Mouse (Mus musculus): ENCODE measurements around the gene 1810024B03Rik. TPM values are rescaled to one million over a fixed set of nuclear protein-coding genes. Genes with fewer than 3 reads are reported as not detected.
A peak's percentile ranks its signal among the peaks of the same experiment; 100 is the strongest.
"Not testable (repeated sequence)": the region's sequence is repeated elsewhere in the genome, so short reads cannot be mapped to it uniquely, and the experiment has no call there.

1810024B03Rik gene
- 3.3 and 3.5 TPM in 2 replicates for polyA plus RNA-seq (2012; rRNA removed)

DNA sequence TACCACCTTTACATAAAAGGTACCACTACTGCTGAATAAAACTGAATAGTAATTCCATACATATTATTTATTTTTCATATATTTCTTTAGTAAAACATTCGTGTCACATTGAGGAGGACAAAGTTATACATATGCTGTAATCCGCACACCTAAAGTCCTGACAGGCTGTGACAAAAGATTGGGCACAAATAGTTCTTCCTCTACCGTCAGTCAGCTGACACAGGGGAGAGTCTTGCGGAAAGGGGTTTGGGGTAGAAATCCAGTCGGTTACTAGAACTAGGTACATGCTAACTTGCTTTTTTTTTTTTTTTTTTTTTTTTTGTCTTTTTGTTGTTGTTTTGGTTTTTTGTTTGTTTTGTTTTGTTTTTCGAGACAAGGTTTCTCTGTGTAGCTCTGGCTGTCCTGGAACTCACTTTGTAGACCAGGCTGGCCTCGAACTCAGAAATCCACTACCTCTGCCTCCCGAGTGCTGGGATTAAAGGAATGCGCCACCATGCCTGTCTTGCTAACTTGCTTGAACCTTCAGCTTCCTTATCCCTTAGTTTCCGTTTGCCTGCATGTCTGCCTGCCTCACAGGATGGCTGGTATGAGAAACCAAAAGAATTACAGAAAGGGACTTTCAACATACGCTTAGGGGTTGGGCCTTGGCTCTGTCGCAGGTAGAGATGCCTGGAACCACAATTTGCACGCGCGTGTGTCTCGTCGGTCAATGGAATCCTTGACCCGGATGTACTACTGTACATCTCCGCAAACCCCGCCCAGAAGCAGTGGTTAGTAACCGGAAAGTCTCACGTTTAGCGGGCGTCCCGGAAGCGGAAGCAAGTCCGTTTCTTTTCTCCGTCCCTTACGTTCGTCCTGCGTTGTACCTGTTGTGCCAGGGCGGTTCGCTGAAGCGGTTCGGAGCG is at the start of gene 1810024B03Rik, which contains the start of gene Snrnp200:
Gene 1810024B03Rik (minus strand): TSS at position 734 of the 905 bp plus-strand sequence.
Gene Snrnp200 (plus strand): TSS at position 840 of the 905 bp plus-strand sequence.
- peak; percentile 77 for DNase-seq (ENCODE audit: low spot score)

DNA sequence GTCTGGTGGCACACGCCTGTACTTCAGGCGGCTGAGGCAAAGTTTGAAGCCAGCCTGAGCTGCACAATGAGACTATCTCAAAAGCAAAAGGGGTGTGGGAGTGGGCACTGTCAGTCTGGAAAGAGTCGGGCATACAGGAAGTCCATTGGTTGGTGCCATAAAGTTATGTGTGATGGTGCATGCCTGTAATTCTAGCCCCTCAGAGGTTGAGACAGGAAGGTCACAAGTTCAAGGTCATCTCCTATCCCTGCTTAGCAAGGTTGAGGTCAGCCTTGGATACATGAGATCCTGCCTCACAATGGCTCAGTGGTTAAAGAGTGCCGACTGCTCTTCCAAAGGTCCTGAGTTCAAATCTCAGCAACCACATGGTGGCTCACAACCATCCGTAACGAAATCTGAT is 47.2 kb upstream of the 1810024B03Rik start:
- no peak for DNase-seq (ENCODE audit: low spot score)

DNA sequence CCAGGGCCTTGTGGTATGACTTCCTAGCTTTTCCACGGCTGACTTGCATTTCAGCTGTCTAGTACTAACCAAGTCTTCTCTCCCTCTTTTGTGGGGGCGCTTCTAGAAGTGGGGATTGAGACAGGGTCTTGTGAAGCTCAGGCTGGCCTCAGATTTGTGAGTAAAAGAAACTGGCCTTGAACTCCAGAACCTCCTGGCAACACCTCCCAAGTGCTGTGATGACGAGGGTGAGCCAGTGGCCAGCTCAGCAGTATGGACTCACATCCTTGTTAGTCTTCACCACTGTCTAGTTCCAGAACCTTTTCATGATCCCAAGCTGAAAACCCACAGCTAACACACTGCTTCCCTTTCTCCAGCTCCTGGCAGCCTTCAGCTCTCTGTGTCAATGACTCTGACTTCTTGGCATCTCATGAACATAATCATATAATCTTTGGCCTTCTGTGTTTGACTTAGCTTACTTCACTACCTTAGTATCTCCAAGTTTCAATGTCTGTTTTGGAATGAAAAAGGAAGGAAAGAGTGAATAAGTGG is 46.6 kb upstream of the 1810024B03Rik start:
- DNase-seq (ENCODE audit: low spot score), result no peak

DNA sequence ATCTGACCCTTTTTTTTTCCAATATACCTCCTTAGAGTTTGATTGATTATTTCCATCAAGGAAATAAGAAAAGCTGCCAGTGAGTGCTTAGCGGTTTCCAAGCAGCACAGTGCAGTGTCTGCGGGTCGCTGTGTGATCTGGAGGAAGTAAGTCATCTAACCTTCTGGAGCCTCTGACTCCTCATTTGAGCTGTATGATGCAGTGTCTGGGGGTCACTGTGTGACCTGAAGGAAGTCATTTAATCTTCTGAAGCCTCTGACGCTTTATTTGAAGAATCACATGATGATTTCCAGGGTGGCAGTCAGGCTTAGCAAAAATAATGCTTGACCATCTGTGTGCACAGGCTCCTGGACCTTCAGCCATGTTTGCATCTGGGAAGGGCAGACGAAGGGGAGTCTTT is 44.7 kb upstream of the 1810024B03Rik start:
- no peak for DNase-seq (ENCODE audit: low spot score)

DNA sequence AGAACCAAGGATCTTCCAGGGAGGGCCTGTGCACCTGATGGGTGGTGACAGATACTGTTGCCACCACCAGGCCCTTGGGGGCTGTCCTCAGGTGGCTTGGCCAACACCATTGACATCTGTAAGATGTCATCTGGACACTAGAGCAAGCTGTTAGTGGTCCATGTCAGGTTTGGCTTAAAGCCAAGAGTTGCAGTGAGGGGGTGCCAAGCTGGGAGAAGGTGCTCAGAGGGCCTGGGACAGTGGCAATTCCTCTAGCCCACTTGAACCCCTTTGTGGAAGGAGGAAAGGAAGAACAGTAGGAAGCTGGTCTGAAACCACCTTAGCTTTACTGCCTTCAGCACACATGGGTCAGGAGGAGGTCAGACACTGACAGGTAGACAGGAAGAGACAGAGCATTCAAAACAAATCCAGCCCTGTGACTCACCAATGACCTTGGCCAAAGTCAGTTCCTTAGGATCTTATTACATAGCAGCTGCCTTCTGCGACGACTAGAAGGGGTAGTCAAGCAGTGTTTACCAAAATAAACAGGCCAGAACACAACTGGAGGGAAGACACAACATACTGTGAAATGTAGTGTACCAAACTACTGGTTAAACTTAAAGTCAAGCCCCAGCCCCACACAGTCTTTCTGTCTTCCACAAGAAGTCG is 43.9 kb upstream of the 1810024B03Rik start:
- no peak for DNase-seq (ENCODE audit: low spot score)

DNA sequence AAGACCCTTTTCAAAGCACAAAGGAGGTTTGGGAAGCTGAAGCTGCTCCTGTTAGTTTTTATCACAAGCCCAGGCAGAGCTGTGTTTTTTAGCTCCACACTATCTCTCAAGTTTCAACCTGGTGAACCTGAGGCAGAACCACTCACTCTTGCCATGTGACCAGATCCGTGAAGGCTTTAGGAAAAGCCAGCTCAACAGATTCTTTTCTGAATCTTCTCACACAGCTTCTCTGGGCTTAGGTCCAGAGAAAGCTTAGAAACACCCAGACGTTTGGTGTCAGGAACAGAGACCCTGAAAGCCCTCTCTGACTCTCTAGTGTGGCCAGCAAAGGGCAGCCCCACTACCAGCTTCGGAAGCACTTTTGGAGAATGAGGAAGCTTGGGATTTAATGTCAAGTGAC is 43.4 kb upstream of the 1810024B03Rik start:
- DNase-seq (ENCODE audit: low spot score), result no peak

DNA sequence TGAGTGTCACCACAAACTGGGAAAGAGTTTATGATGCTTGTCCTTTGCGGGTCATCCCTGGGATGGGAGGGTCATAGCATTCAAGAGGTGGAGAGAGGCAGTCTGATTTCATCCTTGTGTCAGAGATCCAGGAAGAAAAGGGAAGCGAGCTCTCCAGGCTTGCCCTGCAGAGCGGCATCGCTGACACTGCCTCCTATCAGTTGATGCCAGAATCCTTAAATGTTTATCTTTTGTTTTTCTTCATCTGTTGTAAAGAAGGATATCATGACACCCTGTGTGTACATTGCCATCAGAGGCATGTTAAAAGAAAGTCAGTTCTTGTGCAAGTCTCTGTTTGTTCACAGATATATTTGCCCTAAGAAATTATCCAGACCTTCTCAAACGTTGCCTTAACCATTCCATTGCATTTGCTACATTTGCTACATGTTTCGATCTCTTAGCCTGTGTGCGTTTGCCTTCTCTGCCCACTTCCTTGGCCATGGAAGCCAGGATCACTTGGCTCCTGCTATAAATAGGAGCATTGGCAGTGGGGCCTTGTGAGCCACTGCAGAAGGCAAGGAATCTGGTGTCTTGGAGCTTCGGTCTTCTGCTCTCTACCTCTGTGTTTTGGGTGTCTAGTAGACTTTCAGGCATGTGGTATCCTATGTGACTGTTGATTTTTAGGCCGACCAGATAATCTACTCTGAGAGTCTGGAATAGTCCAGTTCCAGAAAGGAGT is 42.4 kb upstream of the 1810024B03Rik start:
- no peak for DNase-seq (ENCODE audit: low spot score)

DNA sequence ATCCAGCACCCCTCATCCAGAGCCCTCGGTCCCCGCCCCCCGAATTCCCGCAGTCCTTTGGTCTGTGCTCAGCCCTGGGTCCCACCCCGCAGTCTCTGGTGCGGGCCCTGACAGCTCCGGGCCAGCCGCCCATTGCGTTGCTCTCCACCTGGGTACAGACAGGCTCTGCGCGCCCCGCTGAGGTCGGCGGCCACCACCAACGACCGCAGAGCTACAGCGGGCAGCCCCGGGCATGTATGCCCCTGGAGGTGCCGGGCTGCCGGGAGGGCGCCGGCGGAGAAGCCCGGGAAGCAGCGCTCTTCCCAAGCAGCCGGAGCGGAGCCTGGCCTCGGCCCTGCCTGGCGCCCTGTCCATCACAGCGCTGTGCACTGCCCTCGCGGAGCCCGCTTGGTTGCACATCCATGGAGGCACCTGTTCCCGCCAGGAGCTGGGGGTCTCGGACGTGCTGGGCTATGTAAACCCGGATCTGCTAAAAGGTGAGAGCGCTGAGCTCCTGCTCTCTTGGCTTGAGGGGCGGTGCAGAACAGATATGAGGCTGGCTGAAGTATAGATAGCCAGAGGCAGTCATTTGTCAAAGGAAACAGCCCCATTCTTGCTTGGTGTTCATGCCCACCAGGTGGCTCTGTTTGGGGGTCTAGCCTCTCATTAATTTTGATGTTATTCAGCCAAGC is 40.4 kb upstream of the 1810024B03Rik start:
- DNase-seq (ENCODE audit: low spot score), result peak; percentile 49

DNA sequence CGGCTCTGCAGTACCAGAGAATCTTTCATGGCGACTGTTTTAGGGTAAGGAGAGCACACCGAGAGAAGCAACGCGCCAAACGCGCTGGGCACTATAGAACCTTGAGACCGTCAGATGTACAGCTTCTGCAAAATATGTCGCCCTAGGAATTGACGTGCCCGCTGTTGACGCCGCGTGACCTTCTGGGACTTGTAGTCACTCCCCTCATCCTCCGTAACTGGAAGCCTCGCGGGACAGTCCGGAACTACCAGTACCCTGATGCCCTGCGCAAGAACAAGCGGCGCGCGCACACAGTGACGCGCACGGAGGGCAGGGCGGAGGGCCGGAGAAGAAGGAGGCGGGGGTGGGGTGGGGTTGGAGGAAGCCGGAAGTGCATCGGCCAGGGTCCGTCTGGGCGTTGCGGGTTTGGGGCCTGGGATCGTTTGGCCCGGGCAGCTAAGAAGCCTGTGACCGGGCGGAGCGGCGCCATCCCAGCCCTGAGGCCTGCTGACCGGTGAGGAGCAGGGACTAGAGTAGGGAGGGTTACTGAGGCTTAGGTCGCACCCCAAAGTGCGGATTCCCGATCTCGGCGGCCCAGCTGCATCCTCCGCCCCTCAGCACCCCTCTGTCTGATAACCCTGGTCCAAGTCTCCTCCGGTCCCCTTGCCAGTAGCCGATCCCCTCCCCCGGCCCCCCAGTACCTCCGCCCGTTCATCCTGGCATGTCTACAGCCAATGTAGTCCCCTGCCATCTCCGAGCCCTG is 39.7 kb upstream of the 1810024B03Rik start, which contains the start of the genes Ciao1 and Tmem127:
Gene Ciao1 (minus strand): TSS at position 225 of the 742 bp plus-strand sequence.
Gene Tmem127 (plus strand): TSS at position 317 of the 742 bp plus-strand sequence.
- peak; percentile 85 for DNase-seq (ENCODE audit: low spot score)

DNA sequence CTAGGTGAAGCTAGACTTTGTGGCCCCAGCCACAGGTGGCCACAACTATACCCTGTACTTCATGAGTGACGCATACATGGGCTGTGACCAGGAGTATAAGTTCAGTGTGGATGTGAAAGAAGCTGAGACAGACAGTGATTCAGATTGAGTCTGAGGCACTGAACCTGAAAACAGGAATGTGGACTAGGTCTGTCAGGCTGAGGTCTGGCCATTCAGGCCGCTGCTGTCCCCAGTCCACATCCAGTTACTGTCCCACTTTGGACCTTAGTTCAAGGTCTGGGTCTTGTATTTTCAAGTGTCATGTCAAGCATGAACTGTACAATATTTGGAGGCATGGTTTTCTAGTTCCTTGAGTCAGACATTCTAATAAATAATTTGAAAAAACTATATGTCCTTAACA is 32.0 kb upstream of the 1810024B03Rik start:
- DNase-seq (ENCODE audit: low spot score), result no peak

DNA sequence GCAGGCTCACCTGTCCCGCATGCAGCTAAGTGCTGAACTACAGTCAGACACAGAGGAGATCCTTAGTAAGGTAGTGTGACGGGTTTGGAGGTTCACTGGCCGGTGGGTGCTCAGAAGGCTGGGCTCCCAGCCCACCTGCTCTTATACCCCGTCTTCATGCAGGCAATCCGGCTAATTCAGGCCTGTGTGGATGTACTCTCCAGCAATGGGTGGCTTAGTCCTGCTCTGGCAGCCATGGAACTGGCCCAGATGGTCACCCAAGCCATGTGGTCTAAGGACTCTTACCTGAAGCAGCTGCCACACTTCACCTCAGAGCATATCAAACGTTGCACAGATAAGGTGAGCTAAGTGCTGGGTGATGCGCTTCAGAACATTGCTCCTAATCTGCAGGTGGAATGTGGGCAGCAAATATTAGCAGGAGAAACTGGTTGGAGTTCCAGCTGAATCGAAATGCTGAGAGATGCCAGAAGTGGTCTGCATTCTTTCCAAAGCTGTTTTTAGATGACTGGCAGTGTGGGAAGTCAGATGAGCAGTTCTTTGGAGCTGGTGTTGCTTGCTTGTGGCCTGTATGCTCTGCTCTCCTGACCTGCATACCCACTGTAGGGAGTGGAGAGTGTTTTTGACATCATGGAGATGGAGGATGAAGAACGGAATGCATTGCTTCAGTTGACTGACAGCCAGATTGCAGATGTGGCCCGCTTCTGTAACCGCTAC is 30.0 kb upstream of the 1810024B03Rik start:
- DNase-seq (ENCODE audit: low spot score), result no peak

DNA sequence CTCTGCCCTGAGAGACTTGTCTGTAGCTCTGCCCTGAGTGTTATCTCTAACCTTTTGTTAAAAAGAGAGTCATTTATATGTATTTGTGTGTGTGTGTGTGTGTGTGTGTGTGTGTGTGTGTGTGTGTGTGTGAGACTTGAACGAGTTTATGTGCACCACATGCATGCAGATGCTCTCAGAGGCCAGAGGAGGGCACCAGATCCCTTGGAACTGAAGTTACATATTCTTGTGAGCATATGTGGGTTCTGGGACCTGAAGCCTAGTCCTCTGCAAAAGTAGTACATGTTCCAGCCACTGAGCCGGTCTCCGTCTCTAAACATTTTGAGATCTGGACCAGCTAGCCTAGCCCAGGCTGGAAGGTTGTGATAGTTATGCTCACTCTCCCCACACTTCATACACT is 17.2 kb upstream of the 1810024B03Rik start:
- DNase-seq (ENCODE audit: low spot score), result no peak

DNA sequence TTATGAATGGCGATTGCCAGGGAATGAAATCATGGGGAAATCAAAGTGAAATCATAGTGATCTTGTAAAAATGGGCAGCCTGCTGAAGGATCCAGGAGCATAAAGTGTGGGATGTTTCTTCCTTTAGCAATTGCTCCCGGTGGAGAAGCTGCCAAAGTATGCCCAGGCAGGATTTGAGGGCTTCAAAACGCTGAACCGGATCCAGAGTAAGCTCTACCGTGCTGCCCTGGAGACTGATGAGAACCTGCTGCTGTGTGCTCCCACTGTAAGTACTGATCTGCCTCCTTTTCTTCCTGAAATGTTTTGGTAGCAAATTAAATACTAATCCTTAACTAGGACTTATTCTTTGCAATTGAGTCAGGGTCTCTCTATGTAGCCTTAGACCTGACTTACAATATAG is 9.7 kb upstream of the 1810024B03Rik start:
- DNase-seq (ENCODE audit: low spot score), result no peak

DNA sequence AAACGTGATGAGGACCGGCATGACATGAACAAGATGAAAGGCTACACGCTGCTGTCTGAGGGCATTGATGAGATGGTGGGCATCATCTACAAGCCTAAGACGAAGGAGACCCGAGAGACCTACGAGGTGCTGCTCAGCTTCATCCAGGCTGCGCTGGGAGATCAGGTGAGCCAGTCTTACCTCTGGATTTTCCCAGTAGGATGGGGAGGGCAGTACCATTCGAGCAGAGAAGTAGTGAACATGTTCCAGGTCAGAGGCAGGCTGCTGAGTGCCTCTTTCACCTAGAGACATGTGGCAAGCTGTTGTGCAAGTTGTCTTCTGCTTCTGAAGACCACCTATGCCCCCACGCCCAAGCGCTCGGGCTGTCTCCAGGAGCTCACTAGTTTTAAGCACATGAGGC is 2.6 kb upstream of the 1810024B03Rik start:
- no peak for DNase-seq (ENCODE audit: low spot score)

DNA sequence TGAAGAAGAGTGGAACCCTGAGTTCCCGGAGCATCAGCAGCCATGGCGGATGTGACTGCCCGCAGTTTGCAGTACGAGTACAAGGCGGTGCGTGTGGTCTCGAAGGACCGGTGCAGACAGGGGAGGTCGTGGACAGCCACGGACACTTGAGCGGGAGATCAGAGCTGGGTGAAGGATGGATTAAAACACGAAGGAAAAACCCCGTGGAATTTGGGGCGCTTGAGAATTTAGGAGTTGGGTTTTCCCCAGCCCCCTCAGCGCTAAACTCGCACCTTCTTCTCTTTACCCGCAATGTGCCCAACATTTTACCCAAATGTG is 331 bp upstream of the 1810024B03Rik start:
- DNase-seq (ENCODE audit: low spot score), result no peak

DNA sequence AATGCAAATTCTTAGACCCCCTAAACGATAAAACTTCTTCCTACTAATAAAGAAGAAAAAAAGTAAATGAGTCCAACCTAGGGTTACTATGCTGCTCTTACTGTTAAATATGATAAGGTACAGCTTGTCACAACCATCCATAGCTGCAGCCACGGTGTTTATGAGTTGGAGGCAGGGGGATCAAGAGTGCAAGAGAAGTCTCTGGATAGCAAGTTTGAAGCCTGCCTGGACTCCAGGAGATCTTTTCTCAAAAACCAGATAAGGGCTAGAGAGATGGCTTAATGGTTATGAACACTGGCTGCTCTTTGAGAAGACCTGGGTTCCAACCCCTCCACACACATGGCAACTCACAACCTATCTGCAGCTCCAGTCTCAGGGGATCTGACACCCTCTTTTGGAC is 1.2 kb downstream of the 1810024B03Rik start:
- no peak for DNase-seq (ENCODE audit: low spot score)

DNA sequence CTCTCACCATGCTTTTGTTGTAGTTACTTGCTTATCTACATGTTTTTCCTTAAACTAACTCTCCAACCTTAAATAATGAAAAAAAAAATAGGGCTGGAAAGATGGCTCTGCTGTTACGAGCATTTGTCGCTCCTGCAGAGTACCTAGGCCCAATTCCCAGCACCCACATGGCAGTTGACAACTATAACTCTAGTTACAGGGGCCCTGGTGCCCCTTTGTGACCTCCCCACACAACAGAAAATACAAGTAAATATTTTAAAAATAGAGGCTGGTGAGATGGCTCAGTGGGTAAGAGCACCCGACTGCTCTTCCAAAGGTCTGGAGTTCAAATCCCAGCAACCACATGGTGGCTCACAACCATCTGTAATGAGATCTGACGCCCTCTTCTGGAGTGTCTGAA is 2.1 kb downstream of the 1810024B03Rik start:
- not testable (repeated sequence) for DNase-seq (ENCODE audit: low spot score)

DNA sequence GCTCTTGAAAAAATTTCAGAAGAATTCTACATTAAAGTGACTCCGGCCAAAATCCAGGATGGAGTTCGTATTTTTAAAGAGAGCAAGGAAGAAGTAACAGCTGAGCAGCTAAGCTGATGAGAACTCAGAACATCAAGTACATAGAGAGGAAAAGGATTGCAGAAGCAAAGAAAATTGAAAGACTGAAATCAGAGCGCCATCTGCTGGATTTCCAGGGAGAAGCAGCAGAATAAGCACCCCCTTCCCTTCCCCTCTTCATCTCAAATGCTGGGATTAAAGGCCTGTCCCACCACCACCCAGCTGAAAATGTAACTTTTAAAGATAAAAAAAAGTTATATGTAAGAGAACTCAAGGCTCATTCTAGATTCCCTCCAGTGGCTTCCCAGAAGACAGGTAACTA is 3.1 kb downstream of the 1810024B03Rik start:
- no peak for DNase-seq (ENCODE audit: low spot score)

DNA sequence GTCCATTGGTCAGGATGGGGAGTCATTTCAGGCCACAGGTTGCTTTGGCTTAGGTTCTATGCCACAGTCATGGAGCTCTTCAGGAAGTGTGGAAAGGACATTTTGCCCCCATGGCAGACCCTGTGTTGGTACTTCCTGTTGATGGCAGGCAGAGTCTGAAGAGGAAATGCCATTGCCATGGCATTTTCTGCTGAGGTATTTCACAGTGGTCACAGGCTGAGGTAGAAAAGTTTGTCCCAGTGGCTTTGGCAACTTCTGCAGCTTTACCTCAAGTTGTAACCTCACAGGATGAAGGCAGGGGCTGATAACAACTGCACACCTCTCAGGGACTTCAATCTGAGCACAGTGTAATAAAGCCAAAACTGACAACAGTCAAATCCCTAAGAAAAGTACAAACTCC is 18.5 kb downstream of the 1810024B03Rik start:
- no peak for DNase-seq (ENCODE audit: low spot score)
